Comparison of ENCODE assay signal across 16 mouse cellular contexts in genomic region chr17:35921710-35922109, GRCm38 (mm10). TPM values are rescaled to one million over a fixed set of nuclear protein-coding genes. Genes with fewer than 3 reads are reported as not detected.
DNase-seq lines count a peak whose midpoint lies in the region; ATAC-seq and TF ChIP-seq lines count a peak whose summit lies in the region.
"Had no signal": no experiment of that assay in that cellular context is flagged by ENCODE, and none has a peak within 500 bp of the region (broad histone marks: within the 10 kb centered on the region; RNA-seq: fewer than 3 reads in every experiment).

No protein-coding gene starts in this region.

- no peak overlapping the region for H3K9ac ChIP-seq in hindbrain, postnatal 0 days (replicated peaks; ENCODE audit: low read length)
- no peak overlapping the region for H3K9ac ChIP-seq in liver, embryonic 12.5 days
- no peak overlapping the region for H3K9ac ChIP-seq in liver, embryonic 11.5 days (ENCODE audit: low read depth, low read length)
- 0 out of 2 replicates have a peak overlapping the region, but pooled peaks have one; percentile 5 for H3K9ac ChIP-seq in forebrain, embryonic 16.5 days (replicated peaks; ENCODE audit: low read depth, low read length)
- H3K9ac ChIP-seq in midbrain, embryonic 16.5 days (ENCODE audit: low read depth, low read length), result 0 out of 2 replicates have a peak overlapping the region, but pooled peaks have one; percentile 5
- H3K9ac ChIP-seq in heart, embryonic 11.5 days (ENCODE audit: low read depth, low read length), result no peak overlapping the region
- H3K9ac ChIP-seq: embryonic facial prominence, embryonic 12.5 days; limb, embryonic 15.5 days had no signal

- H3K36me3 ChIP-seq in hindbrain, embryonic 10.5 days, result peaks cover 65% of the 10 kb centered on the region
- peaks cover 34% of the 10 kb centered on the region for H3K36me3 ChIP-seq in hindbrain, postnatal 0 days (ENCODE audit: insufficient read depth, low read length)
- H3K36me3 ChIP-seq in liver, embryonic 12.5 days, result peaks cover 70% of the 10 kb centered on the region
- H3K36me3 ChIP-seq in liver, embryonic 11.5 days (ENCODE audit: control insufficient read depth, insufficient read depth, low read length), result peaks cover 20% of the 10 kb centered on the region
- peaks cover 19% of the 10 kb centered on the region for H3K36me3 ChIP-seq in forebrain, embryonic 16.5 days (ENCODE audit: control insufficient read depth, insufficient read depth)
- peaks cover 17% of the 10 kb centered on the region for H3K36me3 ChIP-seq in midbrain, embryonic 16.5 days (ENCODE audit: control insufficient read depth, insufficient read depth, low read length)
- peaks cover 21% of the 10 kb centered on the region for H3K36me3 ChIP-seq in heart, embryonic 11.5 days (ENCODE audit: control insufficient read depth, insufficient read depth, low read length)

- WGBS in hindbrain, embryonic 10.5 days, result 91% methylated on average over 4 of the region's 4 CpGs
- 71% methylated on average over 4 of the region's 4 CpGs for WGBS in hindbrain, postnatal 0 days
- 92% methylated on average over 4 of the region's 4 CpGs for WGBS in liver, embryonic 12.5 days (ENCODE audit: insufficient replicate concordance)
- WGBS in liver, embryonic 11.5 days, result 88% methylated on average over 4 of the region's 4 CpGs
- 76% methylated on average over 4 of the region's 4 CpGs for WGBS in forebrain, embryonic 16.5 days
- 87% methylated on average over 4 of the region's 4 CpGs for WGBS in midbrain, embryonic 16.5 days
- 81% methylated on average over 4 of the region's 4 CpGs for WGBS in heart, embryonic 11.5 days (ENCODE audit: insufficient replicate concordance)

- ATAC-seq in hindbrain, postnatal 0 days, result no peak
- ATAC-seq in liver, embryonic 12.5 days, result no peak
- ATAC-seq in liver, embryonic 11.5 days (replicated peaks; ENCODE audit: low FRiP score), result no peak
- no peak for ATAC-seq in forebrain, embryonic 16.5 days
- ATAC-seq in midbrain, embryonic 16.5 days, result no peak
- ATAC-seq in heart, embryonic 11.5 days (replicated peaks; ENCODE audit: insufficient number of reproducible peaks, low FRiP score, low TSS enrichment), result no peak

- no peaks in the 10 kb centered on the region for H3K9me3 ChIP-seq in hindbrain, embryonic 10.5 days
- H3K9me3 ChIP-seq in hindbrain, postnatal 0 days (ENCODE audit: low read length), result no peaks in the 10 kb centered on the region
- no peaks in the 10 kb centered on the region for H3K9me3 ChIP-seq in liver, embryonic 12.5 days (replicated peaks)
- no peaks in the 10 kb centered on the region for H3K9me3 ChIP-seq in liver, embryonic 11.5 days (ENCODE audit: control insufficient read depth, low read length)
- H3K9me3 ChIP-seq in forebrain, embryonic 16.5 days (ENCODE audit: control insufficient read depth, low read length), result no peaks in the 10 kb centered on the region
- no peaks in the 10 kb centered on the region for H3K9me3 ChIP-seq in midbrain, embryonic 16.5 days (replicated peaks; ENCODE audit: control insufficient read depth, low read length, poor library complexity, severe bottlenecking)
- H3K9me3 ChIP-seq in heart, embryonic 11.5 days (replicated peaks; ENCODE audit: control insufficient read depth, low read length), result no peaks in the 10 kb centered on the region
- H3K9me3 ChIP-seq: embryonic facial prominence, embryonic 12.5 days; G1E; heart, embryonic 10.5 days; limb, embryonic 15.5 days had no signal

- intact Hi-C loops in heart, postnatal 10 days (cut with DNase I), result no loop called here

- H3K27me3 ChIP-seq in hindbrain, embryonic 10.5 days (ENCODE audit: insufficient read depth, poor library complexity, severe bottlenecking), result no peaks in the 10 kb centered on the region
- H3K27me3 ChIP-seq in hindbrain, postnatal 0 days (ENCODE audit: insufficient read depth, low read length), result no peaks in the 10 kb centered on the region
- H3K27me3 ChIP-seq in liver, embryonic 12.5 days (replicated peaks), result no peaks in the 10 kb centered on the region
- H3K27me3 ChIP-seq in liver, embryonic 11.5 days (replicated peaks; ENCODE audit: control insufficient read depth, insufficient read depth, low read length), result no peaks in the 10 kb centered on the region
- no peaks in the 10 kb centered on the region for H3K27me3 ChIP-seq in forebrain, embryonic 16.5 days (replicated peaks; ENCODE audit: control insufficient read depth, insufficient read depth, low read length)
- no peaks in the 10 kb centered on the region for H3K27me3 ChIP-seq in midbrain, embryonic 16.5 days (ENCODE audit: control insufficient read depth, insufficient read depth, low read depth, low read length)
- H3K27me3 ChIP-seq in heart, embryonic 11.5 days (ENCODE audit: control insufficient read depth, insufficient read depth, low read length), result no peaks in the 10 kb centered on the region
- H3K27me3 ChIP-seq: embryonic facial prominence, embryonic 12.5 days; limb, embryonic 15.5 days had no signal

- no peak overlapping the region for H3K4me2 ChIP-seq in hindbrain, postnatal 0 days (ENCODE audit: low read depth, low read length)
- no peak overlapping the region for H3K4me2 ChIP-seq in liver, embryonic 12.5 days
- H3K4me2 ChIP-seq in liver, embryonic 11.5 days, result no peak overlapping the region
- no peak overlapping the region for H3K4me2 ChIP-seq in forebrain, embryonic 16.5 days (ENCODE audit: low read length)
- no peak overlapping the region for H3K4me2 ChIP-seq in midbrain, embryonic 16.5 days (ENCODE audit: low read length)
- no peak overlapping the region for H3K4me2 ChIP-seq in heart, embryonic 11.5 days
- H3K4me2 ChIP-seq: embryonic facial prominence, embryonic 12.5 days; limb, embryonic 15.5 days had no signal

- peaks cover 28% of the 10 kb centered on the region for H3K4me1 ChIP-seq in hindbrain, embryonic 10.5 days (replicated peaks)
- peaks cover 25% of the 10 kb centered on the region for H3K4me1 ChIP-seq in hindbrain, postnatal 0 days (ENCODE audit: insufficient read depth, low read length)
- H3K4me1 ChIP-seq in liver, embryonic 12.5 days, result peaks cover 72% of the 10 kb centered on the region
- H3K4me1 ChIP-seq in liver, embryonic 11.5 days (replicated peaks; ENCODE audit: control insufficient read depth, insufficient read depth, low read length), result peaks cover 34% of the 10 kb centered on the region
- H3K4me1 ChIP-seq in forebrain, embryonic 16.5 days (replicated peaks; ENCODE audit: control insufficient read depth, insufficient read depth, low read length), result peaks cover 27% of the 10 kb centered on the region
- H3K4me1 ChIP-seq in midbrain, embryonic 16.5 days (ENCODE audit: control insufficient read depth, insufficient read depth, low read length), result peaks cover 30% of the 10 kb centered on the region
- H3K4me1 ChIP-seq in heart, embryonic 11.5 days (ENCODE audit: control insufficient read depth, insufficient read depth, low read length), result peaks cover 8% of the 10 kb centered on the region

- no peak for TF ChIP-seq CTCF in hindbrain, postnatal 0 days (IDR thresholded peaks at IDR 0.05; ENCODE audit: low read depth)

- no peak overlapping the region for H3K4me3 ChIP-seq in hindbrain, embryonic 10.5 days
- H3K4me3 ChIP-seq in hindbrain, postnatal 0 days (ENCODE audit: low read length), result no peak overlapping the region
- H3K4me3 ChIP-seq in liver, embryonic 12.5 days, result no peak overlapping the region
- H3K4me3 ChIP-seq in liver, embryonic 11.5 days (ENCODE audit: low read depth, low read length), result no peak overlapping the region
- no peak overlapping the region for H3K4me3 ChIP-seq in forebrain, embryonic 16.5 days (replicated peaks; ENCODE audit: low read length)
- no peak overlapping the region for H3K4me3 ChIP-seq in midbrain, embryonic 16.5 days (ENCODE audit: low read depth, low read length)
- no peak overlapping the region for H3K4me3 ChIP-seq in heart, embryonic 11.5 days (ENCODE audit: low read depth, low read length)
- H3K4me3 ChIP-seq: embryonic facial prominence, embryonic 12.5 days; heart, embryonic 10.5 days; limb, embryonic 15.5 days had no signal

- peak overlapping the region; percentile 40; the same call in 1 of the 2 replicates for H3K27ac ChIP-seq in hindbrain, embryonic 10.5 days
- H3K27ac ChIP-seq in hindbrain, postnatal 0 days, result no peak overlapping the region
- H3K27ac ChIP-seq in liver, embryonic 12.5 days, result peak overlapping the region; percentile 99; the same call in 1 of the 2 replicates
- H3K27ac ChIP-seq in liver, embryonic 11.5 days (ENCODE audit: low read depth, low read length), result no peak overlapping the region
- H3K27ac ChIP-seq in forebrain, embryonic 16.5 days (ENCODE audit: low read length), result no peak overlapping the region
- H3K27ac ChIP-seq in midbrain, embryonic 16.5 days (ENCODE audit: low read length), result no peak overlapping the region
- H3K27ac ChIP-seq in heart, embryonic 11.5 days (ENCODE audit: low read depth, low read length), result no peak overlapping the region
- H3K27ac ChIP-seq: embryonic facial prominence, embryonic 12.5 days had no signal

- no peak for DNase-seq in hindbrain, embryonic 10.5 days (ENCODE audit: low spot score)
- DNase-seq in hindbrain, postnatal 0 days (ENCODE audit: low spot score), result no peak
- no peak for DNase-seq in liver, embryonic 11.5 days (ENCODE audit: low spot score)
- no peak for DNase-seq in heart, postnatal 10 days
- DNase-seq: adrenal gland, adult 2 months; cerebellum, adult 11 months; gastrocnemius, postnatal 25 days; layer of hippocampus, adult 9-11 months had no signal

RNA-seq across cellular contexts. Expression of gene Ppp1r10, which starts 5.5 kb away (rescaled TPM):
- polyA plus RNA-seq in hindbrain, embryonic 10.5 days (2016; fragmentation: Nextera tagmentation; extraction: Ambion mirVana), result 59.9 and 64.5 TPM in 2 replicates
- total RNA-seq in hindbrain, postnatal 0 days (2014; rRNA removed), result 37.5 and 44.0 TPM in 2 replicates
- polyA plus RNA-seq in hindbrain, postnatal 0 days (2015; fragmentation: Nextera tagmentation; extraction: Ambion mirVana), result 20.3 and 22.5 TPM in 2 replicates
- 29.0 and 32.8 TPM in 2 replicates for polyA plus RNA-seq in liver, embryonic 12.5 days (2016; fragmentation: Nextera tagmentation; extraction: Ambion mirVana)
- 35.4 and 39.7 TPM in 2 replicates for polyA plus RNA-seq in liver, embryonic 11.5 days (2014; fragmentation: Nextera tagmentation; extraction: Ambion mirVana)
- polyA plus RNA-seq in forebrain, embryonic 16.5 days (2015; fragmentation: Nextera tagmentation; extraction: Ambion mirVana), result 47.0 and 50.7 TPM in 2 replicates
- polyA plus RNA-seq in midbrain, embryonic 16.5 days (2015; fragmentation: Nextera tagmentation; extraction: Ambion mirVana), result 38.9 and 43.0 TPM in 2 replicates
- total RNA-seq in heart, postnatal 10 days (2021), result 10 to 100 TPM; 43.3 to 45.1 TPM
- 26.9 and 27.2 TPM in 2 replicates for polyA plus RNA-seq in heart, embryonic 11.5 days (2014; fragmentation: Nextera tagmentation; extraction: Ambion mirVana)

RNA-seq across cellular contexts. Expression of gene Mrps18b, which starts 5.5 kb away (rescaled TPM):
- 75.7 and 88.1 TPM in 2 replicates for polyA plus RNA-seq in hindbrain, embryonic 10.5 days (2016; fragmentation: Nextera tagmentation; extraction: Ambion mirVana)
- total RNA-seq in hindbrain, postnatal 0 days (2014; rRNA removed), result 42.9 and 45.9 TPM in 2 replicates
- 66.6 and 72.2 TPM in 2 replicates for polyA plus RNA-seq in hindbrain, postnatal 0 days (2015; fragmentation: Nextera tagmentation; extraction: Ambion mirVana)
- polyA plus RNA-seq in liver, embryonic 12.5 days (2016; fragmentation: Nextera tagmentation; extraction: Ambion mirVana), result 113 and 123 TPM in 2 replicates
- 167 and 172 TPM in 2 replicates for polyA plus RNA-seq in liver, embryonic 11.5 days (2014; fragmentation: Nextera tagmentation; extraction: Ambion mirVana)
- 50.8 and 55.6 TPM in 2 replicates for polyA plus RNA-seq in forebrain, embryonic 16.5 days (2015; fragmentation: Nextera tagmentation; extraction: Ambion mirVana)
- 46.9 and 54.4 TPM in 2 replicates for polyA plus RNA-seq in midbrain, embryonic 16.5 days (2015; fragmentation: Nextera tagmentation; extraction: Ambion mirVana)
- total RNA-seq in heart, postnatal 10 days (2021), result 10 to 100 TPM; 52.8 to 56.2 TPM
- 77.7 and 83.9 TPM in 2 replicates for polyA plus RNA-seq in heart, embryonic 11.5 days (2014; fragmentation: Nextera tagmentation; extraction: Ambion mirVana)

RNA-seq across cellular contexts. Expression of gene Atat1, which starts 11.8 kb away (rescaled TPM):
- 136 and 227 TPM in 2 replicates for polyA plus RNA-seq in hindbrain, embryonic 10.5 days (2016; fragmentation: Nextera tagmentation; extraction: Ambion mirVana)
- total RNA-seq in hindbrain, postnatal 0 days (2014; rRNA removed), result 163 and 169 TPM in 2 replicates
- polyA plus RNA-seq in hindbrain, postnatal 0 days (2015; fragmentation: Nextera tagmentation; extraction: Ambion mirVana), result 222 and 225 TPM in 2 replicates
- 15.0 and 16.8 TPM in 2 replicates for polyA plus RNA-seq in liver, embryonic 12.5 days (2016; fragmentation: Nextera tagmentation; extraction: Ambion mirVana)
- 39.5 and 40.0 TPM in 2 replicates for polyA plus RNA-seq in liver, embryonic 11.5 days (2014; fragmentation: Nextera tagmentation; extraction: Ambion mirVana)
- 423 and 493 TPM in 2 replicates for polyA plus RNA-seq in forebrain, embryonic 16.5 days (2015; fragmentation: Nextera tagmentation; extraction: Ambion mirVana)
- polyA plus RNA-seq in midbrain, embryonic 16.5 days (2015; fragmentation: Nextera tagmentation; extraction: Ambion mirVana), result 455 and 465 TPM in 2 replicates
- total RNA-seq in heart, postnatal 10 days (2021), result 10 to 100 TPM; 12.1 to 16.3 TPM
- 64.0 and 65.4 TPM in 2 replicates for polyA plus RNA-seq in heart, embryonic 11.5 days (2014; fragmentation: Nextera tagmentation; extraction: Ambion mirVana)

RNA-seq across cellular contexts. Expression of gene 2310061I04Rik, which starts 24.5 kb away (rescaled TPM):
- polyA plus RNA-seq in hindbrain, embryonic 10.5 days (2016; fragmentation: Nextera tagmentation; extraction: Ambion mirVana), result 27.7 and 29.7 TPM in 2 replicates
- 39.8 and 49.2 TPM in 2 replicates for total RNA-seq in hindbrain, postnatal 0 days (2014; rRNA removed)
- 69.0 and 74.3 TPM in 2 replicates for polyA plus RNA-seq in hindbrain, postnatal 0 days (2015; fragmentation: Nextera tagmentation; extraction: Ambion mirVana)
- polyA plus RNA-seq in liver, embryonic 12.5 days (2016; fragmentation: Nextera tagmentation; extraction: Ambion mirVana), result 20.2 and 20.9 TPM in 2 replicates
- 33.7 and 34.0 TPM in 2 replicates for polyA plus RNA-seq in liver, embryonic 11.5 days (2014; fragmentation: Nextera tagmentation; extraction: Ambion mirVana)
- 34.5 and 49.5 TPM in 2 replicates for polyA plus RNA-seq in forebrain, embryonic 16.5 days (2015; fragmentation: Nextera tagmentation; extraction: Ambion mirVana)
- 63.9 and 76.4 TPM in 2 replicates for polyA plus RNA-seq in midbrain, embryonic 16.5 days (2015; fragmentation: Nextera tagmentation; extraction: Ambion mirVana)
- total RNA-seq in heart, postnatal 10 days (2021), result 10 to 100 TPM; 64.8 to 69.8 TPM
- polyA plus RNA-seq in heart, embryonic 11.5 days (2014; fragmentation: Nextera tagmentation; extraction: Ambion mirVana), result 22.2 and 26.7 TPM in 2 replicates

RNA-seq across cellular contexts. Expression of gene Dhx16, which starts 42.1 kb away (rescaled TPM):
- 53.0 and 58.9 TPM in 2 replicates for polyA plus RNA-seq in hindbrain, embryonic 10.5 days (2016; fragmentation: Nextera tagmentation; extraction: Ambion mirVana)
- total RNA-seq in hindbrain, postnatal 0 days (2014; rRNA removed), result 31.3 and 33.2 TPM in 2 replicates
- 22.9 and 23.1 TPM in 2 replicates for polyA plus RNA-seq in hindbrain, postnatal 0 days (2015; fragmentation: Nextera tagmentation; extraction: Ambion mirVana)
- 50.7 and 52.8 TPM in 2 replicates for polyA plus RNA-seq in liver, embryonic 12.5 days (2016; fragmentation: Nextera tagmentation; extraction: Ambion mirVana)
- polyA plus RNA-seq in liver, embryonic 11.5 days (2014; fragmentation: Nextera tagmentation; extraction: Ambion mirVana), result 69.1 and 70.4 TPM in 2 replicates
- polyA plus RNA-seq in forebrain, embryonic 16.5 days (2015; fragmentation: Nextera tagmentation; extraction: Ambion mirVana), result 40.4 and 42.2 TPM in 2 replicates
- 28.4 and 30.5 TPM in 2 replicates for polyA plus RNA-seq in midbrain, embryonic 16.5 days (2015; fragmentation: Nextera tagmentation; extraction: Ambion mirVana)
- total RNA-seq in heart, postnatal 10 days (2021), result 10 to 100 TPM; 24.7 to 29.2 TPM
- polyA plus RNA-seq in heart, embryonic 11.5 days (2014; fragmentation: Nextera tagmentation; extraction: Ambion mirVana), result 23.8 and 25.9 TPM in 2 replicates

Comparison
In these comparisons a context has a peak if more than half of its experiments do, and no peak if none do; other contexts are left out.
1. H3K27ac ChIP-seq: peak in hindbrain, embryonic 10.5 days (single experiment) and liver, embryonic 12.5 days (single experiment); none in hindbrain, postnatal 0 days (single experiment), liver, embryonic 11.5 days (single experiment), forebrain, embryonic 16.5 days (single experiment), midbrain, embryonic 16.5 days (single experiment) and heart, embryonic 11.5 days (single experiment).
2. H3K9ac ChIP-seq: peak in forebrain, embryonic 16.5 days (single experiment) and midbrain, embryonic 16.5 days (single experiment); none in hindbrain, postnatal 0 days (single experiment), liver, embryonic 12.5 days (single experiment), liver, embryonic 11.5 days (single experiment) and heart, embryonic 11.5 days (single experiment).